Mouse (Mus musculus) neural tube, embryonic 13.5 days (tissue): ENCODE measurements around the gene Tanc2. TPM values are rescaled to one million over a fixed set of nuclear protein-coding genes. Genes with fewer than 3 reads are reported as not detected.

Source experiments
- ATAC-seq: fragments of 200-750 bp; cut with Nextera tagmentation; 2 replicates; pipeline ENCODE4 v1.8.0; 2017; ENCODE audit warnings: low read depth, mild to moderate bottlenecking, moderate TSS enrichment, moderate library complexity
- H3K27ac ChIP-seq: fragments of 300-500 bp; sonication (generic); replicated peaks from 2 replicates; pipeline ENCODE4 v1.5.1; 2015; ENCODE audit warnings: moderate library complexity, mild to moderate bottlenecking, inconsistent platforms
- H3K27me3 ChIP-seq: fragments of 300-500 bp; sonication (generic); 2 replicates; pipeline ENCODE4 v1.6.1; 2015; ENCODE audit warnings: mild to moderate bottlenecking, inconsistent platforms
- H3K36me3 ChIP-seq: fragments of 300-500 bp; sonication (generic); 2 replicates; pipeline ENCODE4 v1.6.1; 2015; ENCODE audit warnings: mild to moderate bottlenecking, inconsistent platforms
- H3K4me1 ChIP-seq: fragments of 300-500 bp; sonication (generic); replicated peaks from 2 replicates; pipeline ENCODE4 v1.6.1; 2015; ENCODE audit warnings: inconsistent platforms
- H3K4me2 ChIP-seq: fragments of 300-500 bp; sonication (generic); 2 replicates; pipeline ENCODE4 v1.6.1; 2015; ENCODE audit warnings: inconsistent platforms, mild to moderate bottlenecking, moderate library complexity
- H3K4me3 ChIP-seq: fragments of 300-500 bp; sonication (generic); 2 replicates; pipeline ENCODE4 v1.5.1; 2015; ENCODE audit warnings: mild to moderate bottlenecking, inconsistent platforms
- H3K9ac ChIP-seq: fragments of 300-500 bp; sonication (generic); 2 replicates; pipeline ENCODE4 v1.6.1; 2015; ENCODE audit warnings: moderate library complexity, mild to moderate bottlenecking, inconsistent platforms
- H3K9me3 ChIP-seq: fragments of 300-500 bp; sonication (generic); 2 replicates; pipeline ENCODE4 v1.6.1; 2016; ENCODE audit warnings: inconsistent platforms
- WGBS: fragments of 180-500 bp; shearing (Covaris S2); methylation state at CpG from one replicate; pipeline ENCODE4 v1.1.7; 2015; 5-methylcytosine and 5-hydroxymethylcytosine counted together
- polyA plus RNA-seq: library from polyadenylated mRNA; unstranded; fragments of >200 nt; fragmentation: Nextera tagmentation; extraction: Ambion mirVana; gene quantifications from 2 replicates; pipeline ENCODE4 v1.2.1, GENCODE M21; 2015

Gene Tanc2
- polyA plus RNA-seq, 1 experiment from 2014 or later: 34.9 TPM

- Histone ChIP-seq H3K4me3 (no peak overlapping the region), H3K9me3 (no peaks in the 10 kb centered on the region), H3K27me3 (no peaks in the 10 kb centered on the region), H3K36me3 (peaks cover 56% of the 10 kb centered on the region), H3K4me2 (no peak overlapping the region), H3K9ac (no peak overlapping the region), H3K27ac (no peak overlapping the region), H3K4me1 (no peaks in the 10 kb centered on the region)
- 0 out of 2 replicates have a peak, but pooled peaks have one; percentile 43 for ATAC-seq
- WGBS: 37% methylated on average over 4 of the region's 4 CpGs
Observed at GRCm38 (mm10) chr11:105911592-105912375, 322.0 kb downstream of the Tanc2 start.

GRCm38 (mm10) chr11:105913580-105913979 is 323.8 kb downstream of the Tanc2 start:
- 65% methylated on average over 5 of the region's 5 CpGs for WGBS
- no peaks in the 10 kb centered on the region for H3K9me3 ChIP-seq
- no peak overlapping the region for H3K27ac ChIP-seq
- H3K4me1 ChIP-seq: no peaks in the 10 kb centered on the region
- no peak overlapping the region for H3K9ac ChIP-seq
- H3K4me3 ChIP-seq: no peak overlapping the region
- no peak for ATAC-seq
- H3K36me3 ChIP-seq: peaks cover 71% of the 10 kb centered on the region
- no peaks in the 10 kb centered on the region for H3K27me3 ChIP-seq
- no peak overlapping the region for H3K4me2 ChIP-seq

GRCm38 (mm10) chr11:105920098-105920785 is 330.5 kb downstream of the Tanc2 start:
- H3K4me1 ChIP-seq: no peaks in the 10 kb centered on the region
- no peak for ATAC-seq
- H3K27ac ChIP-seq: no peak overlapping the region
- no peak overlapping the region for H3K4me3 ChIP-seq
- H3K27me3 ChIP-seq: no peaks in the 10 kb centered on the region
- H3K9me3 ChIP-seq: no peaks in the 10 kb centered on the region
- peaks cover 86% of the 10 kb centered on the region for H3K36me3 ChIP-seq
- H3K4me2 ChIP-seq: no peak overlapping the region
- H3K9ac ChIP-seq: no peak overlapping the region
- WGBS: 86% methylated on average over 3 of the region's 3 CpGs

DNA sequence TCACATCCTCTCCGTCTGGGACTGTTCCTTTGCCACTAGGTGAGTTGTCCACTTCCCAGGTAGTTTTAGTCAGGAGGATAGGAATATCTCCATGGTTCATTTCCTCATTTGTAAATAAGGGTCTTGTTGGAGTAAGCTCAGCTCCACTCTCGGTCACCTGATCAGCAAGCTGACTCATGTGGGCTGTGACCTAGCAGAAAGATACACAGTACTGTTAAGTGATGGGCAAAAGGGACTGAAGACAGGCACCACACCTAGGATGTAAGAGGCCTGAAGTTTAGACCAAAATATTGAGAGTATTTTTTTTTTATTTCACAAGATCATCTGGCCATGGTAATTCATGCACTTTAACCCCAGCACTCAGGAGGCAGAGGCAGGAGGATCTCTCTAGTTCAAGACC is 331.1 kb downstream of the Tanc2 start:
- no peak for ATAC-seq
- no peaks in the 10 kb centered on the region for H3K27me3 ChIP-seq
- no peak overlapping the region for H3K9ac ChIP-seq
- H3K27ac ChIP-seq: no peak overlapping the region
- H3K4me3 ChIP-seq: no peak overlapping the region
- peaks cover 86% of the 10 kb centered on the region for H3K36me3 ChIP-seq
- H3K4me2 ChIP-seq: no peak overlapping the region
- H3K4me1 ChIP-seq: no peaks in the 10 kb centered on the region
- no peaks in the 10 kb centered on the region for H3K9me3 ChIP-seq
- 93% methylated on average over 2 of the region's 2 CpGs for WGBS

GRCm38 (mm10) chr11:105921275-105921674 is 331.5 kb downstream of the Tanc2 start:
- peaks cover 83% of the 10 kb centered on the region for H3K36me3 ChIP-seq
- no peaks in the 10 kb centered on the region for H3K27me3 ChIP-seq
- 95% methylated on average over 5 of the region's 5 CpGs for WGBS
- H3K9me3 ChIP-seq: no peaks in the 10 kb centered on the region
- no peak overlapping the region for H3K4me2 ChIP-seq
- H3K27ac ChIP-seq: no peak overlapping the region
- no peaks in the 10 kb centered on the region for H3K4me1 ChIP-seq
- no peak overlapping the region for H3K4me3 ChIP-seq
- ATAC-seq: no peak
- no peak overlapping the region for H3K9ac ChIP-seq

- no peak overlapping the region for H3K27ac ChIP-seq
- H3K9ac ChIP-seq: no peak overlapping the region
- no peak overlapping the region for H3K4me2 ChIP-seq
- no peak overlapping the region for H3K4me3 ChIP-seq
- peaks cover 65% of the 10 kb centered on the region for H3K36me3 ChIP-seq
- peaks cover 9% of the 10 kb centered on the region; the same call in 1 of the 2 replicates for H3K4me1 ChIP-seq
- WGBS: 84% methylated on average over 20 of the region's 20 CpGs
- no peaks in the 10 kb centered on the region for H3K9me3 ChIP-seq
- no peak for ATAC-seq
- H3K27me3 ChIP-seq: no peaks in the 10 kb centered on the region
Observed at GRCm38 (mm10) chr11:105922769-105923663, 333.2 kb downstream of the Tanc2 start.

- ATAC-seq: peak; percentile 76
- no peaks in the 10 kb centered on the region for H3K9me3 ChIP-seq
- H3K27me3 ChIP-seq: no peaks in the 10 kb centered on the region
- no peak overlapping the region for H3K4me3 ChIP-seq
- peaks cover 10% of the 10 kb centered on the region; the same call in 1 of the 2 replicates for H3K4me1 ChIP-seq
- no peak overlapping the region for H3K4me2 ChIP-seq
- peaks cover 30% of the 10 kb centered on the region for H3K36me3 ChIP-seq
- 0 out of 2 replicates have a peak overlapping the region, but pooled peaks have one; percentile 5 for H3K9ac ChIP-seq
- no peak overlapping the region; the same call in 1 of the 2 replicates for H3K27ac ChIP-seq
- 57% methylated on average over 14 of the region's 14 CpGs for WGBS
Observed at GRCm38 (mm10) chr11:105927065-105928030, 337.6 kb downstream of the Tanc2 start.

GRCm38 (mm10) chr11:105928171-105928570 is 338.4 kb downstream of the Tanc2 start:
- WGBS: 80% methylated on average over 5 of the region's 5 CpGs
- Histone ChIP-seq H3K4me1 (peaks cover 10% of the 10 kb centered on the region; the same call in 1 of the 2 replicates), H3K9ac (no peak overlapping the region), H3K27ac (no peak overlapping the region), H3K36me3 (peaks cover 22% of the 10 kb centered on the region), H3K4me3 (no peak overlapping the region), H3K9me3 (no peaks in the 10 kb centered on the region), H3K4me2 (no peak overlapping the region), H3K27me3 (no peaks in the 10 kb centered on the region)
- no peak for ATAC-seq

DNA sequence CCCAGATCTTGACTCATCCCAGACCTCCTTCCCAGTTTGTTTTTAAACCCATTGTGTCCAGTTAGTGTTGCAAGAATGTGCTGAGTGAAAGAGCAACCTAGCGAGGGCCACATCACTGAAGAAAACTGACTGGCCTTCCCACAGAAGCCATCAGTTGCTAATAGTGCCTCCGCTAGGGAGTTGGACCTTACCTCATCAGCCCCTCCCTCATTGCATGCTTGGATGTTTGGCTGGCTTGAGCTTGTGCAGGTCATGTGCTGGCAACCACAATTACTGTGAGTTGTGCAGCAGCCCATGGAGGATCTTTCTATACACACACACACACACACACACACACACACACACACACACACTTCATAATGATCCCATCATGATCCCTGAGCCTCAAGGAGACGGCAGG is 341.6 kb downstream of the Tanc2 start:
- Histone ChIP-seq H3K27me3 (no peaks in the 10 kb centered on the region), H3K9me3 (no peaks in the 10 kb centered on the region), H3K9ac (no peak overlapping the region), H3K4me2 (no peak overlapping the region), H3K4me1 (peaks cover 10% of the 10 kb centered on the region; the same call in 1 of the 2 replicates), H3K36me3 (peaks cover 4% of the 10 kb centered on the region; the same call in 1 of the 2 replicates), H3K4me3 (no peak overlapping the region), H3K27ac (no peak overlapping the region)
- no peak for ATAC-seq
- WGBS: 94% methylated on average over 3 of the region's 3 CpGs

- Histone ChIP-seq H3K9me3 (no peaks in the 10 kb centered on the region), H3K27me3 (no peaks in the 10 kb centered on the region), H3K4me2 (no peak overlapping the region), H3K27ac (no peak overlapping the region), H3K4me1 (no peaks in the 10 kb centered on the region; the same call in 1 of the 2 replicates), H3K9ac (no peak overlapping the region), H3K4me3 (no peak overlapping the region), H3K36me3 (peaks cover 4% of the 10 kb centered on the region; the same call in 1 of the 2 replicates)
- no peak for ATAC-seq
- WGBS: 89% methylated on average over 8 of the region's 8 CpGs
Observed at GRCm38 (mm10) chr11:105933746-105934145, 344.0 kb downstream of the Tanc2 start.

GRCm38 (mm10) chr11:105934303-105934711 is 344.5 kb downstream of the Tanc2 start:
- ATAC-seq: no peak

More at GRCm38 (mm10) chr11:105934303-105934711, 344.5 kb downstream of the Tanc2 start:
- Histone ChIP-seq H3K9ac (no peak overlapping the region), H3K27ac (no peak overlapping the region), H3K4me3 (no peak overlapping the region), H3K36me3 (peaks cover 1% of the 10 kb centered on the region; the same call in 1 of the 2 replicates), H3K27me3 (no peaks in the 10 kb centered on the region), H3K4me1 (no peaks in the 10 kb centered on the region; the same call in 1 of the 2 replicates), H3K4me2 (no peak overlapping the region), H3K9me3 (no peaks in the 10 kb centered on the region)
- 77% methylated on average over 5 of the region's 5 CpGs for WGBS
